Mouse (Mus musculus) testis, adult 2 months (tissue): Measurements from ENCODE around the gene Atxn7l2.

Source experiments
- CTCF ChIP-seq: fragments of 200-500 bp; IDR thresholded peaks from 2 replicates; pipeline ENCODE4 v1.5.1; 2012; ENCODE audit warnings: low read depth, mild to moderate bottlenecking, inconsistent platforms, low read length, moderate library complexity; ENCODE audit not compliant: control insufficient read depth, insufficient read depth, insufficient replicate concordance
- POLR2A ChIP-seq: fragments of 200-500 bp; IDR thresholded peaks from 2 replicates; pipeline ENCODE4 v1.6.1; 2012; ENCODE audit warnings: low read depth, mild to moderate bottlenecking, inconsistent platforms, low read length, moderate library complexity; ENCODE audit not compliant: control insufficient read depth

DNA sequence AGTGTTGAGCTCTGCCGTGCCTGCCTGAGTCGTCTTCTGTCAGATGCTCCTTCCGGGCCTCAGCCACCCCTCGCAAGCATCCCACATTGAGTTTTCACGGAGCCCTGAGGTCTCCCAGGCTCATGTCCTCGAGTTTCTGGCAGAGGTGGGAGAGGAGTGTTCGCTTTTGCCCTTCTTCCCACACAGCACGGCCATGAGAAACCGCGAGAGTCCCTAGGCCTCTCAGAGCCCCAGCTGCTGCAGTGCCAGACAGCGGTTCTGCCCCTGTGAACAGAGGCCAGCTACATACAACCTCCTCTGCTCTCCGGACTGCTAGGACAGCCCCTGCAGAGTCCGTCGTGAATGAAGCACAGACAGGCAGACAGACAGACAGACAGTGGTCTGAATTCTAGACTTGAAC is 43.2 kb downstream of the Atxn7l2 start:
- TF ChIP-seq CTCF (no peak), POLR2A (no peak)
